Mouse (Mus musculus) intestine, embryonic 16.5 days (tissue): ENCODE measurements at regions not wholly inside any gene's neighbourhood (a gene's known extent, or its start where the extent isn't known, plus 50 kb on each side); places are given as distances from the start of the nearest gene placed in this dataset.

Experiments used
- ATAC-seq: fragments of 200-750 bp; cut with Nextera tagmentation; 2 replicates; pipeline ENCODE4 v1.8.0; 2017; ENCODE audit warnings: moderate TSS enrichment, moderate library complexity
- H3K27ac ChIP-seq: fragments of 300-500 bp; sonication (generic); 2 replicates; pipeline ENCODE4 v1.5.1; 2014; ENCODE audit warnings: mild to moderate bottlenecking, low read length
- H3K27me3 ChIP-seq: fragments of 300-500 bp; sonication (generic); replicated peaks from 2 replicates; pipeline ENCODE4 v1.6.1; 2014; ENCODE audit warnings: low read length, control low read depth, mixed read lengths; ENCODE audit not compliant: control insufficient read depth, insufficient read depth
- H3K36me3 ChIP-seq: fragments of 300-500 bp; sonication (generic); 2 replicates; pipeline ENCODE4 v1.6.1; 2014; ENCODE audit warnings: low read length, control low read depth; ENCODE audit not compliant: control insufficient read depth, insufficient read depth
- H3K4me1 ChIP-seq: fragments of 300-500 bp; sonication (generic); 2 replicates; pipeline ENCODE4 v1.6.1; 2014; ENCODE audit warnings: low read length, control low read depth, mixed read lengths; ENCODE audit not compliant: control insufficient read depth, insufficient read depth
- H3K4me2 ChIP-seq: fragments of 300-500 bp; sonication (generic); 2 replicates; pipeline ENCODE4 v1.6.1; 2014; ENCODE audit warnings: low read depth, low read length, control low read depth
- H3K4me3 ChIP-seq: fragments of 300-500 bp; sonication (generic); 2 replicates; pipeline ENCODE4 v1.5.1; 2014; ENCODE audit warnings: mild to moderate bottlenecking, low read length
- H3K9ac ChIP-seq: fragments of 300-500 bp; sonication (generic); 2 replicates; pipeline ENCODE4 v1.6.1; 2014; ENCODE audit warnings: low read depth, low read length
- H3K9me3 ChIP-seq: fragments of 300-500 bp; sonication (generic); 2 replicates; pipeline ENCODE4 v1.6.1; 2016; ENCODE audit warnings: low read length, control low read depth; ENCODE audit not compliant: control insufficient read depth
- WGBS: fragments of 180-500 bp; shearing (Covaris S2); extraction: QIAGEN DNeasy Blood & Tissue Kit; methylation state at CpG from one replicate; pipeline ENCODE4 v1.1.7; 2014; 5-methylcytosine and 5-hydroxymethylcytosine counted together

DNA sequence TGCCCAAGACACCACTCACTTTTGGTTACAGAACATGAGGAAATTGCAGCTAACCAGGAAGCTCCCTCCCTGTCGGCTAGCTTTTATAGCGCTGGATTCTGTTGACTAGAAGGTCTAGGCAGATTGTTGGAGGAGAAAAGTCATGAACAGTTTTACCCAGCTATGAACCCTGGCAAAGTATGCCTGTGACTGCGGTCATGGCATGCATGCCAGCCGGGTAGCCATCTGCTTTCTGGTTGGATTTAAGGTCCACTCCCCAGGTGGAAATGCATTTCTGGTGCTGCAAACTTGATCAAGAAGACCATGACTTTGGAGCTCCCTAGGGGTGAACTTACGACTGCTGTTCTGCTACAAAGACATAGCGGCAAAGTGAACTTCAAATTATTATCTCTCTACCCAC, 62.8 kb upstream of the Mylip start:
- no peak for ATAC-seq
- no peak overlapping the region for H3K4me3 ChIP-seq
- H3K4me2 ChIP-seq, result no peak overlapping the region
- no peak overlapping the region for H3K9ac ChIP-seq
- H3K4me1 ChIP-seq, result no peaks in the 10 kb centered on the region
- 91% methylated on average over 6 of the region's 6 CpGs for WGBS
- no peak overlapping the region for H3K27ac ChIP-seq
- H3K27me3 ChIP-seq, result no peaks in the 10 kb centered on the region
- no peaks in the 10 kb centered on the region for H3K36me3 ChIP-seq
- H3K9me3 ChIP-seq, result no peaks in the 10 kb centered on the region

- Histone ChIP-seq H3K27me3 (no peaks in the 10 kb centered on the region), H3K9ac (no peak overlapping the region), H3K9me3 (no peaks in the 10 kb centered on the region), H3K4me3 (no peak overlapping the region), H3K4me2 (no peak overlapping the region), H3K36me3 (no peaks in the 10 kb centered on the region), H3K4me1 (no peaks in the 10 kb centered on the region), H3K27ac (no peak overlapping the region)
- ATAC-seq, result no peak
- WGBS, result 74% methylated on average over 8 of the region's 8 CpGs
Measured at GRCm38 (mm10) chr13:45330561-45330960, 59.0 kb upstream of the Mylip start.

- 72% methylated on average over 3 of the region's 3 CpGs for WGBS
- Histone ChIP-seq H3K4me1 (no peaks in the 10 kb centered on the region), H3K4me3 (no peak overlapping the region), H3K27ac (no peak overlapping the region), H3K27me3 (no peaks in the 10 kb centered on the region), H3K9ac (no peak overlapping the region), H3K36me3 (no peaks in the 10 kb centered on the region), H3K4me2 (no peak overlapping the region), H3K9me3 (no peaks in the 10 kb centered on the region)
- ATAC-seq, result no peak
Measured at GRCm38 (mm10) chr13:45332031-45332430, 57.5 kb upstream of the Mylip start.

- ATAC-seq, result no peak
- Histone ChIP-seq H3K27me3 (no peaks in the 10 kb centered on the region), H3K4me2 (no peak overlapping the region), H3K4me1 (no peaks in the 10 kb centered on the region), H3K9me3 (no peaks in the 10 kb centered on the region), H3K27ac (no peak overlapping the region), H3K36me3 (no peaks in the 10 kb centered on the region), H3K9ac (no peak overlapping the region), H3K4me3 (no peak overlapping the region)
- WGBS, result 76% methylated on average over 5 of the region's 5 CpGs
Measured at GRCm38 (mm10) chr13:45333634-45334033, 55.9 kb upstream of the Mylip start.
